Mouse (Mus musculus): ENCODE measurements at regions not wholly inside any gene's neighbourhood (a gene's known extent, or its start where the extent isn't known, plus 50 kb on each side); places are given as distances from the start of the nearest gene placed in this dataset.

DNA sequence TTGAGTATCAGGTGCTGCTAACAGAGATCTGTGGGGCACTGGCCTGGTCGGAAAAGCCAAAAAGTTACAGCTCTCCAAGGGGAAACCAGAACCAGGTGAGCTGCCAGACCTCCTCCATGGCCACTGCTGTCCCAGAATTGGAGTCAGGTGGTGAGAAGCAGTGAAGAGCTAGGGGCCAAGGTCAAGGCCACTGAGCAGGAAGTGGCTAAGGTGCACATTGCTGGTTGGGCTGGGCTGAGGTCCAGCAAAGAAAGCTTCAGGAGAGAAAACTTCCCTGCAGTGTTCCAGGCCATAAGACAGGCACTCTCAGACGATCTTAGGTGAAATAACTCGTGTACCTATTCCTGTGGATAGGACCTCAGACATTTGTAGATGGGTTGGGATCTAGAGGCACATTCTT lies 171.4 kb downstream of the Olfr1505 start:
- TF ChIP-seq CTCF (IDR thresholded peaks at IDR 0.05; ENCODE audit: low read depth) = no peak
- TF ChIP-seq EP300 (IDR thresholded peaks at IDR 0.05; ENCODE audit: low read depth) = no peak
